Mouse (Mus musculus) left cerebral cortex, postnatal 14 days (tissue): ENCODE measurements at regions not wholly inside any gene's neighbourhood (a gene's known extent, or its start where the extent isn't known, plus 50 kb on each side); places are given as distances from the start of the nearest gene placed in this dataset.

Experiments
- DNase-seq, 2 experiments: peaks; one replicate each; pipeline ENCODE4 v3.0.0; 2021 to 2022; ENCODE audit warnings: low spot score in 2 of 2, mixed read lengths in 1 of 2
- intact Hi-C: fragments of 180-260 bp; cut with DNase I; formaldehyde crosslinking; loops from one replicate; pipeline ENCODE4 v1.15.1; 2025

- intact Hi-C loops = no loop called here
- DNase-seq = no peak
Measured at GRCm38 (mm10) chr12:80021030-80021473, 91.8 kb downstream of the Zfp36l1 start.

DNA sequence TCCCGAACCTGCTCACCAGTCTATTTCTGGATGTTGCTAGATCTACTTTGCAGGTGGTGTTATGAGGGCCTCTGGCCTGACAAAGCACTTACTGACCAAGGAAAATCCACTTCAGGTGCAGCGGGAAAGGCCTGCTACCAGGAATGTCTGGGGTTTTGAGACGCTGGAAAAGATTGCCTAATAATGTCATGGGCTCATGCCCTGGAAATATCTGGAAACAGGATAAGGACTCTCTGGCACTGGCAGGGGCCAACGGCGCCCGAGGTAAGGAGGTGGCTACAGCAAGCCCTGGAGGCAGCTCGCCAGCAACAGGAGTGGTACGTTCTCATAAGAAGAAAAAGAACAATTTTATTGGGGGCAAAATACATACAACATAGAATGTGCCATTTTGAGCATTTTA lies 94.7 kb downstream of the Zfp36l1 start:
- no peak for DNase-seq
- intact Hi-C loops = no loop called here

DNA sequence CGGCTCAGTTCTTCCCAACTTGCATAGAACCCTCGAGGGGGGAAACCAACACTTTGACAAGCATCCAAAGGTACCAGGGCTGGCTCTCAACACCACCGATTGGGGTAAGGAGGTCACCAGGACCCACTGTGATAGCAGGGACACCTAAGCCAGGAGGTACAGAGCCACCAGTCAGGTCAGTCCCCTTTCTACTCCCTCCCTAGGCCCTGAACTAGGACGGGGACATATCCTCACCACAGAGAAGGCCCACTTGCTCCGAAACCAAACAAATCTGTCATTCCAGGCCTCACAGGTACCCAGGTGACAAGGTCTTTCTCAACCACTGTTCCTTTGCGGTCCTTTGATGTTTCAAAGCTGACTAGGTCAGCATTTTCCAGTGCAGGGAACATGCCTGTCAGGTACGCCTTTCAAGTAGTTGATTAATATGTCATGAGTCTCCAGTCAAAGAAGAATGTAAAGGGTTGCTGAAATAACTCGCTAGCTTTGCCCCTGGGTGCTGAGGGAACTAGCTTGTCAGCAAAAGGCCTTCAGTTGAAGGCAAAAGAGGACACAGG lies 95.4 kb downstream of the Zfp36l1 start:
- no peak for DNase-seq
- intact Hi-C loops = no loop called here

DNA sequence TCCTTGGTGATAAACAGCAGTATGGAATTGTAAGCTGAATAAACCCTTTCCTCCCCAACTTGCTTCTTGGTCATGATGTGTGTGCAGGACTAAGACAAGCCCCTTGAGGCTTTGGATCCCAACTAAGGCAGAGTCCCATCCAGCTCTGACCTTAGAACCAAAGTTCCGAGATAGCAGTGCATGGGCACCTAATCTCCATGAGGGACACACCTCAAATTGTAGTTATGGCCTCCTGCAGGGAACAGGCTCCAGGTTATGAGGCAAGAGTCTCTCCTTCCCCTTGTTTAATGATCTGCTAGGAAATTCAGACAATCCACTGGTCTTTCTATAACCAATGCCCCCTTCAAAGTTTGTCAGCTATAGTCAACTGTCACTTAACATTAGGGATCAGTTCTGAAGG lies 96.9 kb downstream of the Zfp36l1 start:
- intact Hi-C loops = no loop called here
- DNase-seq = no peak

GRCm38 (mm10) chr12:80014598-80014983 lies 98.2 kb downstream of the Zfp36l1 start:
- intact Hi-C loops = no loop called here
- DNase-seq = no peak

DNA sequence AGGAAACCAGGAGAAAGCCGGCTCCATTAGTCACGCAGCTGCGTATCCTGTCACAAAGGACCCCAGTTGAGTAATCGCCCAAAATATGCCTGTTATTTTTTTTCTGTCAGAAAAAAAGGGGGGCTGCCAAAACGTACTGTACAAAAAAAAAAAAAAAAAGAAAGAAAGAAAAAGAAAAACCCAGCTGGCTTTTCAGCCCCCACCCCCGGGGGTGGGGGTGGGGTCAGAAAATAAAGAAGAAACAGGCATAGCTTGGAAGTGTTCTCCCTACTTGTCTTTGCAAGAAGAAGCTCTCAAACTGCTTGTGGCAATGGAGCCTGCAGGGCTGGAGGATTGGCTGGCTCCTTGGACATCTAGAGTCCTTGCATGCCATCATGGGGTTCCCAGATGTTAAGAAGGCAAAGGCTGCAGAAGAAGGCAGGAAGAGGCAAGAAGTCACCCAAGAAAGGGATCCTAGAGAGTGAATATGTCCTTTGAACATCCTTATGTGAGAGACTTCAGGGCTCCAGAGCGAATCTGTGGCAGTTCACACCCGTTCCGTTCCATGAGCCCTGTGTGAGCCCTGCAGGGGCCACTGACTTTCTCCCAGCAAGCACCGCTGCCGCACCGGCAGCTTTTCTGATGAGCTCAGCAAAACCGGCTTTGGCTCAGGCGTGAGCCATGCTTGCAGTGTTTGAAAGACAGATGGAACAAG lies 98.8 kb downstream of the Zfp36l1 start:
- DNase-seq = peak; percentile 56 to 57
- intact Hi-C loops = no loop called here

DNA sequence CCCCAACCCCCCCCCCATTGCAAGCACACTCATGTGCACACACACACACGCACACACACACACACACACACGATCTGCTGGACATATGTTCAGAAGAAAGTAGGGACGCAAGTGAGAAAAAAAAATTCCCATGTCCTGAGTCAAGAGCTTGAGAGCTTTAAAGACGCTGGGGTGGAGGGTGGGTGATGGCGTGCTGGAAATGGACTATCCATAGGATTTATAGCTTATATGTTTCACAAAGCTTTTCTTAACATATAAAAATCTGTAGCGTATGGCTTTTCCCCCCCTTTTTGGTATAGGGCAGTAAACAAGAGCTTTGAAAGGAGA lies 99.3 kb downstream of the Zfp36l1 start:
- no peak for DNase-seq
- intact Hi-C loops = no loop called here

GRCm38 (mm10) chr12:80011916-80012315 lies 100.9 kb downstream of the Zfp36l1 start:
- intact Hi-C loops = no loop called here

GRCm38 (mm10) chr12:80010947-80011346 lies 101.9 kb downstream of the Zfp36l1 start:
- no peak for DNase-seq
- intact Hi-C loops = no loop called here

More at GRCm38 (mm10) chr12:80011916-80012315, 100.9 kb downstream of the Zfp36l1 start:
- no peak for DNase-seq

GRCm38 (mm10) chr12:80010220-80010619 lies 102.6 kb downstream of the Zfp36l1 start:
- intact Hi-C loops = no loop called here
- no peak for DNase-seq

- DNase-seq = no peak
- intact Hi-C loops = no loop called here
Measured at GRCm38 (mm10) chr12:80007849-80008248, 105.0 kb downstream of the Zfp36l1 start.

DNA sequence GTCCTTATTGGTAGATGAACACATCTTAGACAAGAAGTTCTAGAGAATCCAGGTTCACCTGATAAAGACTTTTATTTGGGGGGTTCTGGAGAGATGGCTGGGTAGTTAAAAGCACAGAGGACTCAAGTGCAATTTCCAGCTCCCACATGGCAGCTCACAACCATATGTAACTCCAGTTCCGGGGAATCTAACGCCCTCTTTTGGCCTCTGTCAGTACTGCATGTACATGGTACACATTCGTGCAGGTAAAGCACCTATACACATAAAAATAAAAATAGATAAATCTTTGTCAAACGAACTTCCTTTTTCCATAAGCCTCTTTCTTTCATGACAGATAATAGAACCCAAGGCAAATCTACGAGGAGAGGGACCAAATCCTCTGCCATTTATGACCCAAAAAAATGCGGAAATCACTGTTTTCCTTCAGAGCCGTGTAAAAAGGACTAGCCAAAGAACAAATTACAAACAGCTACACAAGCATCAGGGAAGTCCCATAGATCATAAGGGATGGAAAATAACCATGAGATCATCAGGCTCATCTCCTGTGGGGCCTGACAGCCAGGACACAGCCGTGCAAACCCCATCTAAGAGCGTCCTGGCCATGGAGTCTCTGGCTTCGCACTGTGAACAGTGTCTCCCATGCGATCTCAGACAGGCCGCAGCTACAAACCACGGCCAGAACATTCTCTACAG lies 107.4 kb downstream of the Zfp36l1 start:
- intact Hi-C loops = no loop called here
- no peak for DNase-seq

- no peak for DNase-seq
- intact Hi-C loops = no loop called here
Measured at GRCm38 (mm10) chr12:80004575-80004974, 108.2 kb downstream of the Zfp36l1 start.

DNA sequence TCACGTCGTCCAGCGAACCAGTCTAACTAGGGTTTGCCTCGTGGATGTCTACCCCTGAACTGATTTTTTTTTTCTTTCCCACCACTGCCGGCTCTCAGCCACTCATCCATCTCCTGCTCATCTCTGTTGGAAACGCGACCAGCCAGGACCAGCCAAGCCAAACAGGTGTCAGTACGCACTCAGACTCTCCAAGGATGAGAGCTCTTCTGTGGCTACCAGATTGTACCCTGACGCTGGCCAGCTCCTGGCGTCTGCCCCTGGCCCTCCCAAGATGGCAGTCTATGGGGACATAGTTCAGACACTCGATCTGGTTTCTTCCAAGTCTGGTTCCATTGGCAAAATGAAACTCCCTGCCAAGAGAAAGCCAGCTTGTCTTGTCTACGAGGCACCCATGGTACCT lies 109.3 kb downstream of the Zfp36l1 start:
- intact Hi-C loops = no loop called here
- DNase-seq = no peak

DNA sequence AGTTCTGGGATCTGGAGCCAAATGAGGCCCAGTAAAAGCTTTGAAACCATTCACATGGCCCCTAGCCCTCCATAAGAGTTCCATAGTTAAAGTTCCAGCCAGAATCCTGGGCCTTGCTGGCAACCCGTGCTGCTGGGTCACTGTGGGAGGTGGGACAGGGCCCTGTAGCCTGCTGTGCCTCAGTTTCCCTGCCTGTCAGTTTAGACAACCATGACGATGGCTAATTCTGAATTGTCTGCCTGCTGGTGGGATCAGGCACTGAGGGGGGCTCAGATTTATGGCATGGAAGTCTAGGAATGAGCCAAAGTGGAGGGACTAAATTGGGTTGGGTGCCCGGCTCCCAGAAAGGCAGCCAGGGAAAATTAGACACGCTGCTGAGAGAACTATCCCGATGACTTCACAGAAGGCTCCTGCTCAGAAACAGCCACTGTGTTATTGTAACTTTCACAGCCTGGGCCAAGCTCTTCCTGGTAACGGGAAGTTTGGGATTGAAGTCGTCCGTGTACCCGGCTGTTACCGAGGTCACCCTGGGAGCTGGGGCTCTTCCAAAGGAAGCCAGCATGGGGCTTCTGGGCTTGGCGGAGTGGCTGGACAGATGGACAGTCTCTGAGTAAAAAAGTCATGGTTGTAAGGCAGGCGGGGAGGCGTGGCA lies 110.2 kb downstream of the Zfp36l1 start:
- DNase-seq = no peak
- intact Hi-C loops = no loop called here

DNA sequence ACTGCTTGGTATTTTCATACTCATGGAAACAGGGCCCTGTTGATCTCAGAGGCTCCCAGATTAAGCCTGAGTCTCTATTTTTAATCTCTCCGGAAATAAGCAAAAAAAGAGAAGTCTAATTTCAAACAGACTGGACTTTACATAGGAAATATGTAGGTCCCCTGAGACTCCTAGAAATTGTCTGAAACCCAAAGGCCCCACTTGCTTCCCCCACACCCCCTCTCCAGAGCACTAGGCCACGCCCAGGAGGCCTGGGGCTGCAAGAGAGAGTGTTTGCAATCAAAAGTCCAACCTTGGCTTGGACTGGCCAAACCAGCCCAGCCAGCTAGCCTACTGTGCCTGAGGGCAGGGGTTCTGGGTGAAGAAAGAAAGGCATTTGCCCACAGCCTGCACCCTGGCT lies 111.0 kb downstream of the Zfp36l1 start:
- DNase-seq = no peak
- intact Hi-C loops = no loop called here

DNA sequence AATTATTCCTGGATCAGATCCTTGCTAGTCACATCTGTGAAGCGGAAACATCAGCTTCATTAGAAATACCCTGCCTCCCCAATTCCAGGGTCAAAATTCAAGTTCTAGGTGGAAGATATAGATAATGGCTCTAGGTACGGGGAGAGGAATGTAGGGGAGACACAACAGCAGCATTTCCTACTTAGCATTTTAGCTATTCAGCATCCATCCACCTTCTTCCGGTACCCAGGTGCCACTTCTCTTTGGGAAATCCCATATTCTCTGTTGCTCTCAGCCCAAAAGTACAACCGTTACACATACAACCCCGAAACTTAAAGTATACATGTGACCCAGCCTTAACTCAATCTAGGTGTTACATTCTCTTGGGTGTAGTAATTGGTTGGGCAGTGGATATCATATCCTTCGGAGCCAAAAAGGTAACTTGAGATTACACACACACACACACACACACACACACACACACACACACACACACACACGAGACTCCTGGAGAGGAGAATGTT lies 112.9 kb downstream of the Zfp36l1 start:
- intact Hi-C loops = no loop called here
- DNase-seq = no peak

DNA sequence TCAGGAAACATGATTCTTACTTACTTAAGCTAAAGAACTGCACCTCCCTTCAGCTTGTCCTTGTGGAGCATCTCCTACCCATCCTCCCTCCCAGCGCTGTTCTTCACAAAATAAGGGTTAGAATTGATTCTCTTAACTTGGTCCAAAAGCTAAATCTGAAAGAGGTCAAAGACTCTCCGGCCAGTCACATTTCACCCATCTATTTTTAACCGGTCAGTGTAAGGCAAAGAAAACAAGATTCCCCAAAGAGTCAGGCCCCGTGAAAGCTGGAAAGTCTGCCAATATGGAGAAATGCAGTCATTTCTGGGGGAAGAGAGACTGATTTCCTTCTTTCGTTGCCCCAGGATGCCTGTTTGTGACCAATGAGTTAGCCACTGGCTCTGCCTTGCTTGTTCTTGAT lies 114.0 kb downstream of the Zfp36l1 start:
- no peak for DNase-seq
- intact Hi-C loops = no loop called here

GRCm38 (mm10) chr12:79998339-79998738 lies 114.5 kb downstream of the Zfp36l1 start:
- intact Hi-C loops = no loop called here
- DNase-seq = no peak

DNA sequence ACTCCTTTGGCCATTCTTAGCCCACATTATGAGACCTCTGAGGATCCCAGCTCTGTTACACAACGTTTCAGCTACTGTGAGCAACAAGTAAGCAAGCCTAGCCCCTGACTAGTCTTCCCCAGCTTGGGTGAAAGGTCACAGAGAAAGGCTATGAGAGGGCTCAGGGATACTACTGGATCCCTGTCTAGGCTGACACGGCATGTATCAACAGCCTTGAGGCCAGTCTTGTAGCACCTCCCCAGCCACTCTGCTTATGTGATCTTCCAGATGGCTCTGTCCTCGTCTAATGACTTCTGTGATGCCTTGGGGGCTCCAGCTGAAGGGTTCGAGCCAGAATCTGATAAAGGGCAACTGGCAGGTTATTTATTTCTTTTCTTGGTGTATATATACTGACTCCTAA lies 115.6 kb downstream of the Zfp36l1 start:
- intact Hi-C loops = no loop called here
- DNase-seq = no peak
